Mouse (Mus musculus): ENCODE measurements around the gene Acot9.

GRCm38 (mm10) chrX:155340654-155341053, 78.4 kb downstream of the Acot9 start, which contains the start of gene Prdx4:
- TF ChIP-seq GATA1 (IDR thresholded peaks at IDR 0.05; ENCODE audit: borderline replicate concordance, low read length): no peak
- no peak for TF ChIP-seq FLI1 (IDR thresholded peaks at IDR 0.05; ENCODE audit: low read length)

Measured in megakaryocyte, embryonic 14.5 days (primary cell).